Mouse (Mus musculus): ENCODE data around the gene Abl1. TPM values are rescaled to one million over a fixed set of nuclear protein-coding genes. Genes with fewer than 3 reads are reported as not detected.

Gene Abl1
- polyA plus RNA-seq, 1 experiment: 35.0 TPM

GRCm38 (mm10) chr2:31720783-31721182, 32.6 kb downstream of the Abl1 start:
- TF ChIP-seq POLR2A (IDR thresholded peaks at IDR 0.05; ENCODE audit: borderline replicate concordance, control insufficient read depth, low read depth, low read length) (no peak), CTCF (IDR thresholded peaks at IDR 0.05; ENCODE audit: control insufficient read depth, insufficient read depth, low read length) (no peak)
- WGBS: 72% methylated on average over 4 of the region's 4 CpGs
- no peak overlapping the region for H3K27ac ChIP-seq (ENCODE audit: control insufficient read depth, insufficient read depth, low read depth, low read length, poor library complexity)
- H3K4me1 ChIP-seq (ENCODE audit: control insufficient read depth, insufficient read depth, low read length): no peaks in the 10 kb centered on the region
- no peak overlapping the region for H3K4me3 ChIP-seq (replicated peaks; ENCODE audit: control insufficient read depth, low read depth, low read length)

- Histone ChIP-seq H3K27ac (ENCODE audit: control insufficient read depth, insufficient read depth, low read depth, low read length, poor library complexity) (no peak overlapping the region), H3K4me3 (replicated peaks; ENCODE audit: control insufficient read depth, low read depth, low read length) (no peak overlapping the region), H3K4me1 (ENCODE audit: control insufficient read depth, insufficient read depth, low read length) (no peaks in the 10 kb centered on the region; the same call in 1 of the 2 replicates)
- TF ChIP-seq POLR2A (IDR thresholded peaks at IDR 0.05; ENCODE audit: borderline replicate concordance, control insufficient read depth, low read depth, low read length) (no peak), CTCF (IDR thresholded peaks at IDR 0.05; ENCODE audit: control insufficient read depth, insufficient read depth, low read length) (no peak)
- WGBS: 77% methylated on average over 7 of the region's 7 CpGs
Observed at GRCm38 (mm10) chr2:31724730-31725490, 36.7 kb downstream of the Abl1 start.

GRCm38 (mm10) chr2:31727576-31728277, 39.6 kb downstream of the Abl1 start:
- Histone ChIP-seq H3K4me3 (replicated peaks; ENCODE audit: control insufficient read depth, low read depth, low read length) (no peak overlapping the region), H3K4me1 (ENCODE audit: control insufficient read depth, insufficient read depth, low read length) (no peaks in the 10 kb centered on the region; the same call in 1 of the 2 replicates), H3K27ac (ENCODE audit: control insufficient read depth, insufficient read depth, low read depth, low read length, poor library complexity) (no peak overlapping the region)
- 64% methylated on average over 9 of the region's 9 CpGs for WGBS
- TF ChIP-seq CTCF (IDR thresholded peaks at IDR 0.05; ENCODE audit: control insufficient read depth, insufficient read depth, low read length): no peak

GRCm38 (mm10) chr2:31730640-31731039, 42.5 kb downstream of the Abl1 start:
- no peak overlapping the region for H3K4me3 ChIP-seq (replicated peaks; ENCODE audit: control insufficient read depth, low read depth, low read length)
- 48% methylated on average over 5 of the region's 5 CpGs for WGBS
- TF ChIP-seq POLR2A (IDR thresholded peaks at IDR 0.05; ENCODE audit: borderline replicate concordance, control insufficient read depth, low read depth, low read length) (no peak), CTCF (IDR thresholded peaks at IDR 0.05; ENCODE audit: control insufficient read depth, insufficient read depth, low read length) (no peak)
- no peaks in the 10 kb centered on the region; the same call in 1 of the 2 replicates for H3K4me1 ChIP-seq (ENCODE audit: control insufficient read depth, insufficient read depth, low read length)
- no peak overlapping the region for H3K27ac ChIP-seq (ENCODE audit: control insufficient read depth, insufficient read depth, low read depth, low read length, poor library complexity)

GRCm38 (mm10) chr2:31732497-31732896, 44.3 kb downstream of the Abl1 start:
- TF ChIP-seq CTCF (IDR thresholded peaks at IDR 0.05; ENCODE audit: control insufficient read depth, insufficient read depth, low read length): no peak
- no peak for TF ChIP-seq POLR2A (IDR thresholded peaks at IDR 0.05; ENCODE audit: borderline replicate concordance, control insufficient read depth, low read depth, low read length)
- Histone ChIP-seq H3K27ac (ENCODE audit: control insufficient read depth, insufficient read depth, low read depth, low read length, poor library complexity) (no peak overlapping the region), H3K4me3 (replicated peaks; ENCODE audit: control insufficient read depth, low read depth, low read length) (no peak overlapping the region), H3K4me1 (ENCODE audit: control insufficient read depth, insufficient read depth, low read length) (no peaks in the 10 kb centered on the region)
- WGBS: 88% methylated on average over 3 of the region's 3 CpGs

GRCm38 (mm10) chr2:31733558-31733957, 45.4 kb downstream of the Abl1 start:
- no peak overlapping the region for H3K4me3 ChIP-seq (replicated peaks; ENCODE audit: control insufficient read depth, low read depth, low read length)
- no peaks in the 10 kb centered on the region for H3K4me1 ChIP-seq (ENCODE audit: control insufficient read depth, insufficient read depth, low read length)
- whole genome bisulfite sequencing: 81% methylated on average over 5 of the region's 5 CpGs

GRCm38 (mm10) chr2:31739041-31739440, 50.9 kb downstream of the Abl1 start:
- TF ChIP-seq POLR2A (IDR thresholded peaks at IDR 0.05; ENCODE audit: borderline replicate concordance, control insufficient read depth, low read depth, low read length): no peak
- TF ChIP-seq CTCF (IDR thresholded peaks at IDR 0.05; ENCODE audit: control insufficient read depth, insufficient read depth, low read length): no peak
- WGBS: 43% methylated on average over 3 of the region's 3 CpGs
- Histone ChIP-seq H3K27ac (ENCODE audit: control insufficient read depth, insufficient read depth, low read depth, low read length, poor library complexity) (no peak overlapping the region), H3K4me1 (ENCODE audit: control insufficient read depth, insufficient read depth, low read length) (no peaks in the 10 kb centered on the region), H3K4me3 (replicated peaks; ENCODE audit: control insufficient read depth, low read depth, low read length) (no peak overlapping the region)

More at GRCm38 (mm10) chr2:31733558-31733957, 45.4 kb downstream of the Abl1 start:
- H3K27ac ChIP-seq (ENCODE audit: control insufficient read depth, insufficient read depth, low read depth, low read length, poor library complexity): no peak overlapping the region
- TF ChIP-seq CTCF (IDR thresholded peaks at IDR 0.05; ENCODE audit: control insufficient read depth, insufficient read depth, low read length): no peak
- TF ChIP-seq POLR2A (IDR thresholded peaks at IDR 0.05; ENCODE audit: borderline replicate concordance, control insufficient read depth, low read depth, low read length): no peak

GRCm38 (mm10) chr2:31741728-31742127, 53.6 kb downstream of the Abl1 start:
- TF ChIP-seq POLR2A (IDR thresholded peaks at IDR 0.05; ENCODE audit: borderline replicate concordance, control insufficient read depth, low read depth, low read length) (no peak), CTCF (IDR thresholded peaks at IDR 0.05; ENCODE audit: control insufficient read depth, insufficient read depth, low read length) (no peak)
- H3K4me1 ChIP-seq (ENCODE audit: control insufficient read depth, insufficient read depth, low read length): no peaks in the 10 kb centered on the region
- no peak overlapping the region for H3K4me3 ChIP-seq (replicated peaks; ENCODE audit: control insufficient read depth, low read depth, low read length)
- WGBS: 92% methylated on average over 1 of the region's 1 CpGs
- H3K27ac ChIP-seq (ENCODE audit: control insufficient read depth, insufficient read depth, low read depth, low read length, poor library complexity): no peak overlapping the region
